11 mouse cellular contexts compared by ENCODE assay signal in genomic region chr4:100909694-100910340, GRCm38 (mm10).
DNase-seq lines count a peak whose midpoint lies in the region; ATAC-seq and TF ChIP-seq lines count a peak whose summit lies in the region.
"Had no signal": no experiment of that assay in that cellular context is flagged by ENCODE, and none has a peak within 500 bp of the region (broad histone marks: within the 10 kb centered on the region; RNA-seq: fewer than 3 reads in every experiment).

No protein-coding gene starts in this region.

- no peaks in the 10 kb centered on the region for H3K9me3 ChIP-seq in embryonic facial prominence, embryonic 14.5 days (ENCODE audit: control insufficient read depth, low read length)
- no peaks in the 10 kb centered on the region for H3K9me3 ChIP-seq in kidney, embryonic 14.5 days (ENCODE audit: control insufficient read depth, low read length)

- DNase-seq in cerebellum, postnatal 10 days: peak; percentile 40 to 50
- no peak for DNase-seq in cerebellum, adult 2 months
- DNase-seq in embryonic facial prominence, embryonic 14.5 days (ENCODE audit: low spot score): peak; percentile 67
- peak; percentile 40 to 75 for DNase-seq in lung, postnatal 4 days
- DNase-seq in retina, postnatal 1 day: no peak
- no peak for DNase-seq in right cerebral cortex, adult 18-20 months
- DNase-seq in thymus, adult 18-20 months: no peak
- DNase-seq: adrenal gland, postnatal 25 days; spleen, adult 18-20 months had no signal

- no peak overlapping the region for H3K9ac ChIP-seq in embryonic facial prominence, embryonic 14.5 days (ENCODE audit: low read depth, low read length)
- H3K9ac ChIP-seq in kidney, embryonic 14.5 days (ENCODE audit: low read depth, low read length): no peak overlapping the region

- TF ChIP-seq POLR2A in cerebellum, adult 2 months (IDR thresholded peaks at IDR 0.05; ENCODE audit: borderline replicate concordance, insufficient read depth, low read length): no peak

- H3K4me3 ChIP-seq in cerebellum, adult 2 months (replicated peaks; ENCODE audit: insufficient read depth, low read depth, low read length): no peak overlapping the region
- H3K4me3 ChIP-seq in embryonic facial prominence, embryonic 14.5 days (ENCODE audit: low read depth, low read length): no peak overlapping the region
- no peak overlapping the region for H3K4me3 ChIP-seq in kidney, embryonic 14.5 days (ENCODE audit: low read length)

- TF ChIP-seq CTCF in cerebellum, adult 2 months (IDR thresholded peaks at IDR 0.05; ENCODE audit: borderline replicate concordance, insufficient read depth, low read depth, low read length): no peak

- no peaks in the 10 kb centered on the region for H3K4me1 ChIP-seq in cerebellum, adult 2 months (ENCODE audit: control insufficient read depth, insufficient read depth, low read length)
- peaks cover 23% of the 10 kb centered on the region for H3K4me1 ChIP-seq in embryonic facial prominence, embryonic 14.5 days (ENCODE audit: control insufficient read depth, insufficient read depth, low read length)
- H3K4me1 ChIP-seq in kidney, embryonic 14.5 days (ENCODE audit: control insufficient read depth, insufficient read depth, low read length): peaks cover 30% of the 10 kb centered on the region

- no peaks in the 10 kb centered on the region for H3K36me3 ChIP-seq in embryonic facial prominence, embryonic 14.5 days (ENCODE audit: control insufficient read depth, insufficient read depth, low read length)
- no peaks in the 10 kb centered on the region for H3K36me3 ChIP-seq in kidney, embryonic 14.5 days (ENCODE audit: control insufficient read depth, insufficient read depth, low read length)

- peak; percentile 79; the same call in 1 of the 2 replicates for ATAC-seq in embryonic facial prominence, embryonic 14.5 days (ENCODE audit: low read depth)
- ATAC-seq in kidney, embryonic 14.5 days (ENCODE audit: low FRiP score, low TSS enrichment): peak; percentile 65; the same call in 1 of the 2 replicates

- H3K27ac ChIP-seq in cerebellum, adult 2 months (ENCODE audit: insufficient read depth, low read length): no peak overlapping the region
- H3K27ac ChIP-seq in embryonic facial prominence, embryonic 14.5 days (replicated peaks; ENCODE audit: low read depth, low read length): no peak overlapping the region
- H3K27ac ChIP-seq in kidney, embryonic 14.5 days (ENCODE audit: low read depth, low read length): peak overlapping the region; percentile 32; the same call in 1 of the 2 replicates
- H3K27ac ChIP-seq: macrophage had no signal

- H3K27me3 ChIP-seq in cerebellum, adult 2 months (ENCODE audit: control insufficient read depth, insufficient read depth, low read length): no peaks in the 10 kb centered on the region
- no peaks in the 10 kb centered on the region for H3K27me3 ChIP-seq in embryonic facial prominence, embryonic 14.5 days (replicated peaks; ENCODE audit: control insufficient read depth, insufficient read depth, low read length)
- H3K27me3 ChIP-seq in kidney, embryonic 14.5 days (ENCODE audit: control insufficient read depth, insufficient read depth, low read length): no peaks in the 10 kb centered on the region

- 51% methylated on average over 9 of the region's 9 CpGs for WGBS in cerebellum, adult 2 months
- 47% methylated on average over 9 of the region's 9 CpGs for WGBS in embryonic facial prominence, embryonic 14.5 days
- 46% methylated on average over 9 of the region's 9 CpGs for WGBS in kidney, embryonic 14.5 days

- no peak overlapping the region for H3K4me2 ChIP-seq in embryonic facial prominence, embryonic 14.5 days (ENCODE audit: low read depth, low read length)
- no peak overlapping the region for H3K4me2 ChIP-seq in kidney, embryonic 14.5 days (replicated peaks; ENCODE audit: low read depth, low read length)

Comparison
In these comparisons a context has a peak if more than half of its experiments do, and no peak if none do; other contexts are left out.
1. DNase-seq: peak in cerebellum, postnatal 10 days (2 of 2), embryonic facial prominence, embryonic 14.5 days (single experiment) and lung, postnatal 4 days (2 of 2); none in cerebellum, adult 2 months (0 of 2), retina, postnatal 1 day (single experiment), right cerebral cortex, adult 18-20 months (single experiment) and thymus, adult 18-20 months (0 of 2).